Mouse (Mus musculus) myocyte (in vitro differentiated cells): ENCODE results near the gene Mars. TPM values are rescaled to one million over a fixed set of nuclear protein-coding genes. Genes with fewer than 3 reads are reported as not detected.
A peak's percentile ranks its signal among the peaks of the same experiment; 100 is the strongest.

Experiments used
- H3K27me3 ChIP-seq: one replicate; pipeline ENCODE4 v1.6.1; 2011; ENCODE audit not compliant: control insufficient read depth, insufficient read depth, insufficient read length
- H3K36me3 ChIP-seq: one replicate; pipeline ENCODE4 v1.6.1; 2011; ENCODE audit not compliant: control insufficient read depth, insufficient read depth
- H3K4me2 ChIP-seq: one replicate; pipeline ENCODE4 v1.6.1; 2011; ENCODE audit warnings: low read depth, control low read depth
- H3K4me3 ChIP-seq: one replicate; pipeline ENCODE4 v1.5.1; 2011; ENCODE audit warnings: mild to moderate bottlenecking, control low read depth, moderate library complexity
- H3K79me2 ChIP-seq: one replicate; pipeline ENCODE4 v1.6.1; 2011; ENCODE audit not compliant: control insufficient read depth, insufficient read depth
- H3ac ChIP-seq: one replicate; pipeline ENCODE4 v1.6.1; 2011; ENCODE audit not compliant: control insufficient read depth, insufficient read length
- CEBPB ChIP-seq: IDR thresholded peaks from 2 replicates; pipeline ENCODE4 v1.6.1; 2011; ENCODE audit warnings: mild to moderate bottlenecking, moderate library complexity; ENCODE audit not compliant: poor library complexity, insufficient read depth, severe bottlenecking
- E2F4 ChIP-seq: IDR thresholded peaks from one replicate; pipeline ENCODE4 v1.6.1; 2011; ENCODE audit warnings: mild to moderate bottlenecking, control low read depth, moderate library complexity; ENCODE audit not compliant: insufficient read depth
- MAX ChIP-seq: IDR thresholded peaks from one replicate; pipeline ENCODE4 v1.6.1; 2011; ENCODE audit warnings: low read depth, mild to moderate bottlenecking, control low read depth
- MYOD1 ChIP-seq, 3 experiments: IDR thresholded peaks; one replicate each; pipeline ENCODE4 v1.6.1; 2011; ENCODE audit warnings: control low read depth in 2 of 3, low read depth in 2 of 3, mild to moderate bottlenecking in 2 of 3, moderate library complexity in 1 of 3; ENCODE audit not compliant: insufficient read length in 2 of 3, control insufficient read depth in 1 of 3
- MYOG ChIP-seq, 3 experiments: IDR thresholded peaks; one replicate each; pipeline ENCODE4 v1.6.1; 2011; ENCODE audit warnings: control low read depth in 2 of 3, low read depth in 2 of 3, mild to moderate bottlenecking in 2 of 3; ENCODE audit not compliant: insufficient read length in 2 of 3, control insufficient read depth in 1 of 3, insufficient read depth in 1 of 3
- POLR2A ChIP-seq: IDR thresholded peaks from one replicate; pipeline ENCODE4 v1.6.1; 2011; ENCODE audit warnings: low read depth, mild to moderate bottlenecking, control low read depth, moderate library complexity; ENCODE audit not compliant: insufficient read length
- POLR2AphosphoS2 ChIP-seq: IDR thresholded peaks from one replicate; pipeline ENCODE4 v1.6.1; 2011; ENCODE audit warnings: low read depth, control low read depth; ENCODE audit not compliant: insufficient read length
- REST ChIP-seq: IDR thresholded peaks from one replicate; pipeline ENCODE4 v1.6.1; 2011; ENCODE audit warnings: mild to moderate bottlenecking, control low read depth, moderate library complexity; ENCODE audit not compliant: insufficient read depth, insufficient read length
- SRF ChIP-seq: IDR thresholded peaks from one replicate; pipeline ENCODE4 v1.6.1; 2011; ENCODE audit warnings: low read depth; ENCODE audit not compliant: control insufficient read depth, insufficient read length
- TCF12 ChIP-seq: IDR thresholded peaks from one replicate; pipeline ENCODE4 v1.6.1; 2011; ENCODE audit warnings: mild to moderate bottlenecking, control low read depth; ENCODE audit not compliant: poor library complexity, insufficient read depth, severe bottlenecking
- TCF3 ChIP-seq: IDR thresholded peaks from one replicate; pipeline ENCODE4 v1.6.1; 2011; ENCODE audit warnings: low read depth, control low read depth; ENCODE audit not compliant: insufficient read length
- USF1 ChIP-seq: IDR thresholded peaks from one replicate; pipeline ENCODE4 v1.6.1; 2011; ENCODE audit warnings: low read depth, mild to moderate bottlenecking, control low read depth, moderate library complexity
- polyA plus RNA-seq: library from polyadenylated mRNA; unstranded; fragments of >200 nt; fragmentation: generic; extraction: Trizol; gene quantifications from one replicate; pipeline ENCODE4 v1.2.1, GENCODE M21; 2012; ENCODE audit warnings: missing spikeins

Mars gene
- polyA plus RNA-seq, 1 experiment, result 280 TPM

DNA sequence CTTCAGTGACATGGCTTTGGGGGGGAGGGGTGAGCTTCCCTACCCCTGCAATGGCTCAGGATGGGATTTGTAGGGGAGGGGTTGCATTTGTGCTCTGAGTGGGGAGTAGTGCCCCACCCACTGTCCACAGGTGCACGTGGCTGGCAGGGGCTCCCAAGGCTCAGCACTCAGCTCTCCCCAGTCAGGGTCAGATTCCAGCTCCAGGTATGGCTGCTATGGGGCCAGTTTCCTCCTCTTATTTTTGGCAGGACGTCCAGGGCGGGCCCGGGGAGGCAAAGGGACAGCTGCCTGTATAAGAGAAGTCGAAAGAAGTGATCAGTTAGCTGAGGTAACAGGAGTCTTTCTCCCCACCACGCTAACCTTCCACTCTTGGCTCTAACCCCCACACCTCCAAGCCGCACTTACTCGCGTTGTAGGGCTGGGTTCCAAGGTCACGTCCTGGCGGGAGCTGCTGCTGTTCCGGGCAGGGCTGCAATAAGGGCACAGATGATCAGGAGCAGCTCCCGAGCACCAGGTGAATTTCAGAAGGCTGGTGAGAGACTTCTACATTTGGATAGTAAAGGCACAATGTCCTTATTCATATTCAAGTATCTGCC lies 28.9 kb downstream of the Mars start:
- Histone ChIP-seq H3K36me3 (peaks cover 40% of the 10 kb centered on the region), H3K79me2 (peaks cover 21% of the 10 kb centered on the region), H3ac (no peak overlapping the region), H3K4me2 (no peak overlapping the region), H3K4me3 (no peak overlapping the region), H3K27me3 (no peaks in the 10 kb centered on the region)
- TF ChIP-seq POLR2A, result no peak
- peak; percentile 48 for TF ChIP-seq POLR2AphosphoS2

DNA sequence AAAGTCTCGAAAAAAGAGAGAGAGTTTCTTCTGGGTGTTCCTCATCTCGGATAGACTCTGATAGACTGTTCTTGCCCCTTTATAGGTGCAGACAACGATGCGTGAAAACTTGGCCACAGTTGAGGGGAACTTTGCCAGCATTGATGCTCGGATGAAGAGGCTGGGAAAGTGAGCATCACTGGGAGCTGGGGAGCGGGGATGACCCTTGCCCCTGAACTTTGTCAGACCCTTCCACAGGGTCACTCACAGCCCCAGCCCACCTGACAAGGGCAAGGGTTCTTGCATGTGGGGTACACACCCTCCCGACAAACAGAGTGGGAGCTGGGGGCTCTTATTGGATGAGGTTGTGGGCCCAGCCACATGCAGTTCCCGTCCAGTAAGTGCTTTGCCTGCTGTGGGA lies 30.3 kb downstream of the Mars start:
- Histone ChIP-seq H3K4me2 (no peak overlapping the region), H3K27me3 (no peaks in the 10 kb centered on the region), H3K4me3 (no peak overlapping the region), H3K79me2 (peaks cover 7% of the 10 kb centered on the region), H3ac (no peak overlapping the region), H3K36me3 (peaks cover 41% of the 10 kb centered on the region)
- TF ChIP-seq POLR2AphosphoS2 (peak; percentile 87), POLR2A (peak; percentile 12), MYOG (IDR thresholded peaks at IDR 0.05; ENCODE audit: control insufficient read depth in 1 of 3, insufficient read depth in 1 of 3, insufficient read length in 2 of 3, low read depth in 2 of 3) (no peak)

DNA sequence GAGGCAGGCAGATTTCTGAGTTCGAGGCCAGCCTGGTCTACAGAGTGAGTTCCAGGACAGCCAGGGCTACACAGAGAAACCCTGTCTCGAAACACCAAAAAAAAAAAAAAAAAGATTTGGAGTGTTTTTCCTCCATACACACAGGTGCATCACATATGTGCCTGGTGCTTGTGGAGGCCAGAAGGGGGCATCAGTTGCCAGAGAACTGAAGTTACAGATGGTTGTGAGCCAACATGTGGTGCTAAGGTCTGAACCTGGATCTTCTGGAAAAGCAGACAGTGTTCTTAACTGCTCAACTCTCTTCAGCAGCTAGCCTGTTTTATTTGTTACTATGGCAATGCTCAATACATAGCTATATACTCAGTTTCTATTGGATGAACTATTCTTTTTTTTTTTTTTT lies 31.9 kb downstream of the Mars start:
- TF ChIP-seq MYOD1 (IDR thresholded peaks at IDR 0.05; ENCODE audit: control insufficient read depth in 1 of 3, insufficient read length in 2 of 3, low read depth in 2 of 3), result no peak
- peak; percentile 47 for TF ChIP-seq POLR2AphosphoS2

DNA sequence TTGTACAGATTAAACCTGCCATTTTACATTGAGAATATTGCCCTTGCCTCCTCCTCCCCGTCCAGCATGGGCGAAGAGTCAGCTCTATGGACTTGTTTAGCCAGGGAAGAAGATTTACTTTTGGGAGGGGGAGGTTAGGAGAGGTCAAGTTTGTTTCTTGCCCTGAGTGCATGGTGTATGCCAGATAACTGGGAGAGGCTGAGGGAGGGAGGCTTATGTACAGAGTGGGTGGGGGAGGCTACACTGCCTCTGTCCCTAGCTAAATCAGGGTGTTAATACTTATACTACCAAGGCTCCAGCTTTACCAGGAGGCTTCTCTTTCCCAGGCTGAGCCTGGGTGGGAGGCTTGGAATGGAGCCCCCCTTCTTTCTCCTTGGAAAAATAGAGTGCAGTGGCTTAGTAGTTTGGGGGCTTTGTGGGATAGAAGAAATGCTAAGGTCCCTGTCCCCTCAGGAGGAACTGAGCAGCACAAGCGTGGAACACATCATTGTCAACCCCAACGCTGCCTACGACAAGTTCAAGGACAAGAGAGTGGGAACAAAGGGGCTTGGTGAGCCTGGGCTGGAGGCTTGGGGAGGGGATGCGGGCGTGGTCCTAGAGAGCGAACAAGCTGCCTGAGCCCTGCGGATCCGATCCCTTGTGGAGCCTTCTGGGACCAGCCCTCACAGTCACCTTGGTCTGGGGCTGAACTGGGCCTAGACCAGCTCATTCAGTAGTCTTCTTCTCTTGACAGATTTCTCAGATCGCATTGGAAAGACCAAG lies 37.1 kb downstream of the Mars start:
- Histone ChIP-seq H3K4me3 (no peak overlapping the region), H3ac (no peak overlapping the region), H3K27me3 (no peaks in the 10 kb centered on the region), H3K36me3 (peaks cover 36% of the 10 kb centered on the region), H3K79me2 (peaks cover 3% of the 10 kb centered on the region), H3K4me2 (no peak overlapping the region)
- TF ChIP-seq E2F4 (no peak), POLR2AphosphoS2 (no peak), TCF12 (no peak), POLR2A (no peak)

More for the DNA sequence above, 31.9 kb downstream of the Mars start:
- Histone ChIP-seq H3K79me2 (no peaks in the 10 kb centered on the region), H3K4me2 (no peak overlapping the region), H3K36me3 (peaks cover 51% of the 10 kb centered on the region), H3ac (no peak overlapping the region), H3K4me3 (no peak overlapping the region), H3K27me3 (no peaks in the 10 kb centered on the region)

DNA sequence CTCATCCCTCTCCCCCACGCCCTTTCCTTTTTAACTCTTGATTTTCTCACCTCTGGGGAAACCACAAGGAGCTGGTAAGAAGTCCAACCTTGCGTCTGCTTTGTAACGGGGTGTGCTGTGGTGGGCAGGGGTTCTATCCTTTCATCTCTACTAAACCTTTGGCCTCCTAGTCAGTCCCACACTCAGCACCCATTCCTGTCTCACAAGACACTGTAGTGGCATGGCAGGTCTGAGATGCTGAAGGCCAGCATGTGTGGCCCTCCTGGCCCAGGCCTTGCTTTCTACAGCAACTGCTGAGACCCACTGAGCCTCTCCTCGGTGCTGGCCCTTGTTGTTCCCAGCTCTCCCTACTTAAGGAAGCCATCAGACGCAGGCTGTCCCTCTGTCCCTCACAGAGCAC lies 39.2 kb downstream of the Mars start:
- H3K79me2 ChIP-seq, result peaks cover 24% of the 10 kb centered on the region
- peaks cover 28% of the 10 kb centered on the region for H3K36me3 ChIP-seq
- no peak overlapping the region for H3K4me3 ChIP-seq
- H3K27me3 ChIP-seq, result no peaks in the 10 kb centered on the region
- no peak overlapping the region for H3K4me2 ChIP-seq
- no peak overlapping the region for H3ac ChIP-seq
- TF ChIP-seq POLR2A, result no peak
- TF ChIP-seq TCF12, result no peak
- no peak for TF ChIP-seq MYOD1 (IDR thresholded peaks at IDR 0.05; ENCODE audit: control insufficient read depth in 1 of 3, insufficient read length in 2 of 3, low read depth in 2 of 3)
- no peak for TF ChIP-seq MAX

DNA sequence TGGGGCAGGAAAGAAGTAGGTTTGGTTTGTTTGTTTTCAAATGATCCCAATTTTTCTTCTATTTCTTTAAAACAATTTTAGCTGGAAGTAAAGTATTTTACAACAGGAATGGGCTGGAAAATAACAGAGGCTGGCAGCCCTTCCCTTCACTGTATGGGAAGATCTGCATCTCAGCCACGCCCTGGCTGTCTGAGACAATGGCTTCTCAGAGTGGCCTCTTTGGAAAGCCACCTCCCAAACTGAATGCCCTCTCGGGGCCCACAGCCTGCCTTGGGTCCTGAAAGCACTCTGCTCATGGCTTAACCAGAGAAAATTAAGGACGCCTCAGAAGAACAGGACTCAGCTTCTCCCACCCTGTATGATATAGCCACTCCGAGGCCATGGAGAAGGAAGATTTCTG lies 41.7 kb downstream of the Mars start:
- Histone ChIP-seq H3K79me2 (peaks cover 35% of the 10 kb centered on the region), H3ac (no peak overlapping the region), H3K4me3 (no peak overlapping the region), H3K4me2 (no peak overlapping the region), H3K36me3 (peaks cover 18% of the 10 kb centered on the region), H3K27me3 (no peaks in the 10 kb centered on the region)
- no peak for TF ChIP-seq SRF
- TF ChIP-seq MYOG (IDR thresholded peaks at IDR 0.05; ENCODE audit: control insufficient read depth in 1 of 3, insufficient read depth in 1 of 3, insufficient read length in 2 of 3, low read depth in 2 of 3), result no peak
- TF ChIP-seq TCF3, result no peak
- TF ChIP-seq CEBPB, result no peak
- no peak for TF ChIP-seq USF1
- TF ChIP-seq E2F4, result no peak
- no peak for TF ChIP-seq TCF12
- TF ChIP-seq POLR2AphosphoS2, result no peak
- TF ChIP-seq POLR2A, result no peak
- TF ChIP-seq REST, result no peak
- no peak for TF ChIP-seq MAX
- TF ChIP-seq MYOD1 (IDR thresholded peaks at IDR 0.05; ENCODE audit: control insufficient read depth in 1 of 3, insufficient read length in 2 of 3, low read depth in 2 of 3), result no peak
